Mouse (Mus musculus) heart, postnatal 0 days (tissue): ENCODE results near the gene Rev1.

Experiments
- CTCF ChIP-seq: IDR thresholded peaks from 2 replicates; pipeline ENCODE4 v1.5.1; 2016; ENCODE audit warnings: antibody characterized with exemption, control low read depth, low read depth
- EP300 ChIP-seq: IDR thresholded peaks from 2 replicates; pipeline ENCODE4 v1.6.1; 2016; ENCODE audit warnings: antibody characterized with exemption, low read depth

- TF ChIP-seq CTCF (no peak), EP300 (no peak)
Measured at GRCm38 (mm10) chr1:38067276-38067675, 62.3 kb downstream of the Rev1 start.
